14 mouse cellular contexts compared by ENCODE assay signal in the genomic region with DNA sequence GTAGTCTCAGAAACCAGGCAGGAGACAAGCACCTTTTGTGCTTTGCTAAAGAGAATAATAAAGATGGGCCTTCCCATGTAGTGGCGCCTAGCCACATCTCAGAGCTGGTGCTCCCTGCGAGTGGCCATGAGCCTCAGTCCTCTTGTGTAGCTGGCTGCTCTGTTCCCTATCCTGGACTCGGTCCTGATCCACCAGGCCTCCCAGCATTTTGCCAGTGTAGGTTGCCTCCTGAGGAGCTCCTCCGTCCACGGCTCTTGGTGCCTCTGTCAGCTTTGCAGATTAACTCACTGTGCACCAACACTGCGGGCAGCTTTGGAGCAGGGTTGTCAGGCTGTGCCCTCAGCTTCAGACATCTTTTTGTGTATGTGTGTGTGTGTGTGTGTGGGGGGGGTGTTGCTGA. TPM values are rescaled to one million over a fixed set of nuclear protein-coding genes. Genes with fewer than 3 reads are reported as not detected.
DNase-seq lines count a peak whose midpoint lies in the region; ATAC-seq and TF ChIP-seq lines count a peak whose summit lies in the region.
"Had no signal": no experiment of that assay in that cellular context is flagged by ENCODE, and none has a peak within 500 bp of the region (broad histone marks: within the 10 kb centered on the region; RNA-seq: fewer than 3 reads in every experiment).

No protein-coding gene starts in this region.

- H3K4me1 ChIP-seq in heart, embryonic 11.5 days (ENCODE audit: control insufficient read depth, insufficient read depth, low read length), result peaks cover 84% of the 10 kb centered on the region
- peaks cover 98% of the 10 kb centered on the region for H3K4me1 ChIP-seq in neural tube, embryonic 13.5 days (replicated peaks)
- peaks cover 83% of the 10 kb centered on the region for H3K4me1 ChIP-seq in hindbrain, embryonic 16.5 days (ENCODE audit: control insufficient read depth, insufficient read depth, low read depth, low read length)
- H3K4me1 ChIP-seq in thymus, adult 2 months (replicated peaks; ENCODE audit: control insufficient read depth, insufficient read depth, low read length), result peaks cover 76% of the 10 kb centered on the region

- no peak overlapping the region for H3K27ac ChIP-seq in heart, embryonic 11.5 days (ENCODE audit: low read depth, low read length)
- peak overlapping the region; percentile 38; the same call in 1 of the 2 replicates for H3K27ac ChIP-seq in neural tube, embryonic 13.5 days (replicated peaks)
- peak overlapping the region; percentile 44; the same call in 1 of the 2 replicates for H3K27ac ChIP-seq in hindbrain, embryonic 16.5 days (ENCODE audit: low read depth, low read length)
- H3K27ac ChIP-seq in thymus, adult 2 months (ENCODE audit: control insufficient read depth, insufficient read depth, low read length), result no peak overlapping the region
- H3K27ac ChIP-seq: limb, embryonic 15.5 days had no signal

- no peaks in the 10 kb centered on the region for H3K27me3 ChIP-seq in heart, embryonic 11.5 days (ENCODE audit: control insufficient read depth, insufficient read depth, low read length)
- H3K27me3 ChIP-seq in neural tube, embryonic 13.5 days, result no peaks in the 10 kb centered on the region
- H3K27me3 ChIP-seq in hindbrain, embryonic 16.5 days (replicated peaks; ENCODE audit: control insufficient read depth, insufficient read depth, low read length), result no peaks in the 10 kb centered on the region
- H3K27me3 ChIP-seq in thymus, adult 2 months (ENCODE audit: control insufficient read depth, insufficient read depth, low read length), result no peaks in the 10 kb centered on the region
- H3K27me3 ChIP-seq: limb, embryonic 15.5 days had no signal

- 0 out of 2 replicates have a peak overlapping the region, but pooled peaks have one; percentile 16 for H3K9ac ChIP-seq in heart, embryonic 11.5 days (ENCODE audit: low read depth, low read length)
- peak overlapping the region; percentile 47 for H3K9ac ChIP-seq in neural tube, embryonic 13.5 days
- H3K9ac ChIP-seq in hindbrain, embryonic 16.5 days (ENCODE audit: low read depth, low read length), result peak overlapping the region; percentile 45
- H3K9ac ChIP-seq: limb, embryonic 15.5 days had no signal

- no peak for ATAC-seq in heart, embryonic 11.5 days (replicated peaks; ENCODE audit: insufficient number of reproducible peaks, low FRiP score, low TSS enrichment)
- no peak for ATAC-seq in neural tube, embryonic 13.5 days (ENCODE audit: low read depth)
- ATAC-seq in hindbrain, embryonic 16.5 days, result no peak

- no peak for DNase-seq in heart, postnatal 10 days
- DNase-seq in neural tube, embryonic 10.5 days (ENCODE audit: extremely low spot score, low spot score), result no peak
- no peak for DNase-seq in embryo, embryonic 10 days (ENCODE audit: low spot score)
- DNase-seq in thymus, postnatal 0 days (ENCODE audit: low spot score), result no peak
- DNase-seq in thymus, adult 2 months, result no peak
- DNase-seq: B cell, adult 2 months; cerebellum, postnatal 14 days; heart, postnatal 14 days; lung, postnatal 14 days; spleen, adult 18-20 months had no signal

- no peaks in the 10 kb centered on the region for H3K9me3 ChIP-seq in heart, embryonic 11.5 days (replicated peaks; ENCODE audit: control insufficient read depth, low read length)
- H3K9me3 ChIP-seq in neural tube, embryonic 13.5 days, result no peaks in the 10 kb centered on the region
- H3K9me3 ChIP-seq in hindbrain, embryonic 16.5 days (ENCODE audit: control insufficient read depth, low read length), result no peaks in the 10 kb centered on the region
- H3K9me3 ChIP-seq: limb, embryonic 15.5 days had no signal

- no peak for TF ChIP-seq CTCF in thymus, adult 2 months (IDR thresholded peaks at IDR 0.05; ENCODE audit: borderline replicate concordance, control insufficient read depth, extremely low read depth, insufficient read depth, low read length, poor library complexity)

- TF ChIP-seq POLR2A in thymus, adult 2 months (IDR thresholded peaks at IDR 0.05; ENCODE audit: control insufficient read depth, extremely low read depth, insufficient read depth, low read length, poor library complexity), result no peak

- no peak overlapping the region for H3K4me2 ChIP-seq in heart, embryonic 11.5 days
- H3K4me2 ChIP-seq in neural tube, embryonic 13.5 days, result no peak overlapping the region
- H3K4me2 ChIP-seq in hindbrain, embryonic 16.5 days (ENCODE audit: low read length), result no peak overlapping the region
- H3K4me2 ChIP-seq: limb, embryonic 15.5 days had no signal

- 71% methylated on average over 6 of the region's 6 CpGs for WGBS in heart, embryonic 11.5 days (ENCODE audit: insufficient replicate concordance)
- WGBS in neural tube, embryonic 13.5 days, result 55% methylated on average over 6 of the region's 6 CpGs
- WGBS in hindbrain, embryonic 16.5 days, result 41% methylated on average over 6 of the region's 6 CpGs
- 73% methylated on average over 6 of the region's 6 CpGs for WGBS in thymus, adult 2 months

- 0 out of 2 replicates have a peak, but pooled peaks cover 2% of the 10 kb centered on the region for H3K36me3 ChIP-seq in heart, embryonic 11.5 days (ENCODE audit: control insufficient read depth, insufficient read depth, low read length)
- H3K36me3 ChIP-seq in neural tube, embryonic 13.5 days, result 0 out of 2 replicates have a peak, but pooled peaks cover 3% of the 10 kb centered on the region
- 0 out of 2 replicates have a peak, but pooled peaks cover 2% of the 10 kb centered on the region for H3K36me3 ChIP-seq in hindbrain, embryonic 16.5 days (ENCODE audit: control insufficient read depth, insufficient read depth, low read length)
- no peaks in the 10 kb centered on the region for H3K36me3 ChIP-seq in thymus, adult 2 months (ENCODE audit: control insufficient read depth, insufficient read depth, low read length)

- no peak overlapping the region for H3K4me3 ChIP-seq in heart, embryonic 11.5 days (ENCODE audit: low read depth, low read length)
- H3K4me3 ChIP-seq in neural tube, embryonic 13.5 days, result no peak overlapping the region
- H3K4me3 ChIP-seq in hindbrain, embryonic 16.5 days (ENCODE audit: low read length), result no peak overlapping the region
- no peak overlapping the region for H3K4me3 ChIP-seq in thymus, adult 2 months (ENCODE audit: control insufficient read depth, insufficient read depth, low read length)
- H3K4me3 ChIP-seq: limb, embryonic 15.5 days had no signal

- intact Hi-C loops in heart, postnatal 10 days (cut with DNase I), result no loop called here

RNA-seq across cellular contexts. Expression of a gene that starts 30.4 kb away (rescaled TPM):
- polyA plus RNA-seq in heart, embryonic 11.5 days (2014; fragmentation: Nextera tagmentation; extraction: Ambion mirVana), result 54.2 and 63.4 TPM in 2 replicates
- total RNA-seq in heart, postnatal 10 days (2021), result 10 to 100 TPM; 41.6 to 49.9 TPM
- 186 and 191 TPM in 2 replicates for polyA plus RNA-seq in neural tube, embryonic 13.5 days (2015; fragmentation: Nextera tagmentation; extraction: Ambion mirVana)
- polyA plus RNA-seq in hindbrain, embryonic 16.5 days (2015; fragmentation: Nextera tagmentation; extraction: Ambion mirVana), result 82.9 and 115 TPM in 2 replicates
- polyA plus RNA-seq in thymus, postnatal 0 days (2015; fragmentation: Nextera tagmentation; extraction: Ambion mirVana), result 93.6 and 106 TPM in 2 replicates
- 130 and 147 TPM in 2 replicates for polyA plus RNA-seq in thymus, adult 2 months (2012; rRNA removed)

Comparison
In these comparisons a context has a peak if more than half of its experiments do, and no peak if none do; other contexts are left out.
1. H3K27ac ChIP-seq: peak in neural tube, embryonic 13.5 days (single experiment) and hindbrain, embryonic 16.5 days (single experiment); none in heart, embryonic 11.5 days (single experiment) and thymus, adult 2 months (single experiment).
2. Peak in every context shown above with its lines, with median percentiles within 50 percentile points of each other: H3K9ac ChIP-seq.